Mouse (Mus musculus): ENCODE results near the gene Sirt4. TPM values are rescaled to one million over a fixed set of nuclear protein-coding genes. Genes with fewer than 3 reads are reported as not detected.

The Sirt4 gene
- polyA plus RNA-seq, 1 experiment from 2014 or later, result 7.2 TPM

DNA sequence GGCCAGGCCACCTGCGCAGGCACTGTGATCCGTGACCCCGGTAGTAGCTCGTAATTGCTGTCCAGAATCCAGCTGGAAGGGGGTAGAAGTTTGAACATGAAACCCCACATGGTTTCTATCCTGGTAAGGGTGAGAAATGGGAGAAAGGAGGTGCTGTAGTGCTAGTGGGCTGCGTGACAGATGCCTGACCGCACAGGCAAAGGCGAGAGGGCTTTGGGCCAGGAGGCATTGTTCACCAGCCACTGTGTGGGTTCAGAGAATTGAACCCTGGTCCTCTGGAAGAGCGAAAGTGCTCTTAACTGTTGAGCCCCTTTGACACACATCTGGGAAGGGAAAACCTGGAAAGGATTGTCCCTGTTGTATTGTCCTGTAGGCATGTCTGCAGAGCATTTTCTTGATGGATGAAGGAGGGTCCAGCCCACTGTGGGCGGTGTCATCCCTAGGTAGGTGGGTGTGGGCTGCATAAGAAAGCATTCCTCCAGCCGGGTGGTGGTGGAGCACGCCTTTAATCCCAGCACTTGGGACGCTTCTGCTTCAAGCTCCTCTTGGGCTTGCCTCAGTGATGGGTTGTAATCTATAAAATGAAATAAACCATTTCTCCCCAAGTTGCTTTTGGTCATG, 8.3 kb downstream of the Sirt4 start:
- WGBS (ENCODE audit: missing documents), result 77% methylated on average over 12 of the region's 12 CpGs
- H3K4me3 ChIP-seq (ENCODE audit: inconsistent target), result no peak overlapping the region
- 0 out of 2 replicates have a peak, but pooled peaks cover 6% of the 10 kb centered on the region for H3K36me3 ChIP-seq (ENCODE audit: inconsistent target)
- no peaks in the 10 kb centered on the region for H3K79me2 ChIP-seq (ENCODE audit: inconsistent target)
- no peak overlapping the region for H3K27ac ChIP-seq

GRCm38 (mm10) chr5:115475337-115476106, 9.0 kb downstream of the Sirt4 start:
- Histone ChIP-seq H3K36me3 (ENCODE audit: inconsistent target) (0 out of 2 replicates have a peak, but pooled peaks cover 6% of the 10 kb centered on the region), H3K27ac (no peak overlapping the region), H3K79me2 (ENCODE audit: inconsistent target) (no peaks in the 10 kb centered on the region), H3K4me3 (ENCODE audit: inconsistent target) (no peak overlapping the region)
- WGBS (ENCODE audit: missing documents), result 44% methylated on average over 18 of the region's 22 CpGs

DNA sequence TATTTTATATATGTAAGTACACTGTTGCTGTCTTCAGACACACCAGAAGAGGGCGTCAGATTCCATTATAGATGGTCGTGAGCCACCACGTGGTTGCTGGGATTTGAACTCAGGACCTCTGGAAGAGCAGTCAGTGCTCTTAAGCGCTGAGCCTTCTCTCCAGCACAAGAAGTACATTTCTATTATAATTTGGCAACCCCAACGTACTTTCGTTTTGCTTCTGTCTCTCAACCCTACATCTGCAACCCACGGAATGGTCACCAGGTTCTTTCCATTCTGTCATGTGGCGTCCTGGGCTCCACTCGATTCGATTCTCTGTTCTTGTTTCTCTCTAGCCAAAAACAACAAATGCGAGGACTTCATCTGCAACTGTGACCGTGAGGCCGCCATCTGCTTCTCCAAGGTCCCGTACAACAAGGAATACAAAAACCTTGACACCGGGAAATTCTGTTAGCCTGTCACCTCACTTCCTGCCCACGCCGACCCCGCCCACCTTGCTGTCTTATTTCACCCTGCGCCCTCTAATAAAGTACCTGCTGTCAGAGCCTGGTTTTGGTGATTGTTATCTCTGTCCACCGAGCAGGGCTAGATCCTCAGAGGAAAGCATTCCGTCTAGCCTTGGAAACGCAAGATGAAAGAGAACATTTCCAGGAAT, 10.2 kb downstream of the Sirt4 start:
- 62% methylated on average over 22 of the region's 22 CpGs for WGBS (ENCODE audit: missing documents)
- H3K27ac ChIP-seq, result no peak overlapping the region
- no peak overlapping the region for H3K4me3 ChIP-seq (ENCODE audit: inconsistent target)
- H3K79me2 ChIP-seq (ENCODE audit: inconsistent target), result no peaks in the 10 kb centered on the region
- 0 out of 2 replicates have a peak, but pooled peaks cover 2% of the 10 kb centered on the region for H3K36me3 ChIP-seq (ENCODE audit: inconsistent target)

DNA sequence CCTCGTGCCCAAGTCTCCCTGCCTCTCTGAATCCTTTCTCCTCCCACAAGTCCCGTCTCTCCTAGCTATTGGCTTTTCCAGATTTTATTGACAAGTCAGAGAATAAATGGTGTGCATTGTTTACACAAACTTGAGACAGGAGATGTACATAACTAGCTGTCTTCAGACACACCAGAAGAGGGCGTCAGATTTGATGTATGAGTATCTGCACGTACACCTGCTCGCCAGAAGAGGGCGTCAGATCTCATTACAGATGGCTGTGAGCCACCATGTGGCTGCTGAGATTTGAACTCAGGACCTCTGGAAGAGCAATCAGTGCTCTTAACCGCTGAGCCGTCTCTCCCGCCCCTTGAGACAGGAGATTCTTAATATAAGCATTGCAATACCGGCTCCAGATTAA, 11.3 kb downstream of the Sirt4 start:
- Histone ChIP-seq H3K27ac (no peak overlapping the region), H3K4me3 (ENCODE audit: inconsistent target) (no peak overlapping the region), H3K79me2 (ENCODE audit: inconsistent target) (no peaks in the 10 kb centered on the region), H3K36me3 (ENCODE audit: inconsistent target) (no peaks in the 10 kb centered on the region)
- 72% methylated on average over 10 of the region's 10 CpGs for WGBS (ENCODE audit: missing documents)

GRCm38 (mm10) chr5:115470766-115471531, 13.6 kb downstream of the Sirt4 start:
- no peaks in the 10 kb centered on the region for H3K36me3 ChIP-seq (ENCODE audit: inconsistent target)
- H3K27ac ChIP-seq, result no peak overlapping the region
- WGBS (ENCODE audit: missing documents), result 33% methylated on average over 20 of the region's 20 CpGs
- H3K4me3 ChIP-seq (ENCODE audit: inconsistent target), result no peak overlapping the region
- H3K79me2 ChIP-seq (ENCODE audit: inconsistent target), result no peaks in the 10 kb centered on the region

DNA sequence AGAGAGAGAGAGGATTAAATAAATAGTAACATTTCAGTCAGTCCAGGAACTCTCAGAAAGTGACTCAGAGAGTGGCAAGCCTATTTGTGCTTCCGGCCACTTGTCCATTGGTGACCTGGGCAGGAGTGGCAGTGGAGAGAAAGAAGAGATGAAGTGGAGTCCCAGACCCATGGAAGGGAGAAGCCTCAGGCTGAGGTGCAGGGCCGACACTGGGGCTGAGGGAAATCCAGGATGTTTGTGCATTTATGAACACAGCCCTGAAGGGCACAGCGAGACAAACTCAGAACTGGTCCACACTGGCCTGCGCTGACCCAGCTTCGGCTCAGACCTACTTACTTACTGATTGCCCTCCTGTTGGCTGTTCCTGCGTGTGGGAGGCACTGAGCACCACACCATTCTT, 14.7 kb downstream of the Sirt4 start:
- no peak overlapping the region for H3K4me3 ChIP-seq (ENCODE audit: inconsistent target)
- no peaks in the 10 kb centered on the region for H3K36me3 ChIP-seq (ENCODE audit: inconsistent target)
- 77% methylated on average over 6 of the region's 6 CpGs for WGBS (ENCODE audit: missing documents)
- H3K27ac ChIP-seq, result no peak overlapping the region
- H3K79me2 ChIP-seq (ENCODE audit: inconsistent target), result no peaks in the 10 kb centered on the region

- H3K79me2 ChIP-seq (ENCODE audit: inconsistent target), result no peaks in the 10 kb centered on the region
- no peak within 1 kb of the TSS for H3K4me3 ChIP-seq (ENCODE audit: inconsistent target)
- H3K36me3 ChIP-seq (ENCODE audit: inconsistent target), result no peaks in the 10 kb centered on the region
- WGBS (ENCODE audit: missing documents), result 40% methylated on average over 9 of the region's 9 CpGs
- H3K27ac ChIP-seq, result no peak within 1 kb of the TSS
Observed at GRCm38 (mm10) chr5:115465642-115466420, 18.7 kb downstream of the Sirt4 start, which contains the start of gene Pla2g1b. Gene Pla2g1b, plus strand, starts transcription at chr5:115466262.

DNA sequence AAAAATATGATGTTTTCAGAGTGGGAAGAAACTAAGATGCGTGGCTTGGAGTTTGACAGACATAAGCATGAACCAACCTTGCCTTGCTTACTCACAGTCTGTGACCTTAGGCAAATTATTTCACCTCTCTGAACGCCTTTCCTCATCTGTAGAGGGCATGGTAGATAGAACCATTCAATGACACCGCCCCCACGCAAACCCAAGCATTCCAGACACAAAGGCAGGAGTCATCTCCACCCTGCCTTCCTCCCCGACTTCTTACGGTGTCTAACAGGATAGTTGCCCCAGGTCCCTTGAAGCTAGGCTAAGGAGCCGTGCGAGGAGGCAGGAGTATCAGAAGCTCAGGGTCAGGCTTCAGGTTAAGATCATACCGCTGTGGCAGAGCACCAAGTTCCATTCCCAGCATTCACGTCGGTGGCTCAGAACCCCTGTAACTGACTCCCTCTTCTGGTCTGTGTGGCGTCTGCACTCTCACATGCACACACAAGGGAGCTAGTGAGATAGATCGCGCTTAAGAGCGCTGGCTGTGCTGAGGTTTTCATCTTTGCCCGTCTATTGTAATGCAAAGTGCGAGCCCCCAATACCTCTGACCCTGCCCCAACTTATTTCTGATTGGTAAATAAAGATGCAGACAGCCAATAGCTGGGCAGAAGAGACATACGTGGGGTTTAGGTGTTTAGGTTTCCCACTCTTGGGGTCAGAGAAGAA, 20.0 kb downstream of the Sirt4 start:
- no peaks in the 10 kb centered on the region for H3K36me3 ChIP-seq (ENCODE audit: inconsistent target)
- H3K79me2 ChIP-seq (ENCODE audit: inconsistent target), result no peaks in the 10 kb centered on the region
- no peak overlapping the region for H3K4me3 ChIP-seq (ENCODE audit: inconsistent target)
- 91% methylated on average over 18 of the region's 18 CpGs for WGBS (ENCODE audit: missing documents)
- H3K27ac ChIP-seq, result no peak overlapping the region

GRCm38 (mm10) chr5:115458918-115459317, 25.6 kb downstream of the Sirt4 start:
- WGBS (ENCODE audit: missing documents), result 81% methylated on average over 13 of the region's 13 CpGs
- Histone ChIP-seq H3K27ac (no peak overlapping the region), H3K4me3 (ENCODE audit: inconsistent target) (no peak overlapping the region), H3K36me3 (ENCODE audit: inconsistent target) (no peaks in the 10 kb centered on the region), H3K79me2 (ENCODE audit: inconsistent target) (no peaks in the 10 kb centered on the region)

DNA sequence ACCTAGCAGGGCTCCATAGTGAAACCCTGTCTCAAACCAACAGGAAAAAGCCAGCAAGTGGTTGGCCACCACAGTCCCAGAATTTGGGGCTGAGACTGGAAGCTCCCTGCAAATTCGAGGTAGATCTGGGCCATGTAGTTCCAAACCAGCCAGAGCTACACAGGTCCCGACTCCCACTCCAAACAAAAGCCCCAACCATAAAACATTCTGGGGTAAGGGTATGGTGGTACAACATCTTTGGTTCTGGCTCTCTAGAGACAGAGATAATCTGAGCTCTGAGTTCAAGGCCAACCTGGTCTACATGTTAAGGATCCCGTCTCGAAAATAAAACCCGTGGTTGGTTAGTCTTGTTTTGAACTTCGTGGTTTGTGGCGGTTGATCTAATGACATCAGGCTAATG, 28.7 kb downstream of the Sirt4 start:
- Histone ChIP-seq H3K79me2 (ENCODE audit: inconsistent target) (no peaks in the 10 kb centered on the region), H3K36me3 (ENCODE audit: inconsistent target) (no peaks in the 10 kb centered on the region), H3K27ac (no peak overlapping the region), H3K4me3 (ENCODE audit: inconsistent target) (no peak overlapping the region)
- 70% methylated on average over 7 of the region's 7 CpGs for WGBS (ENCODE audit: missing documents)

DNA sequence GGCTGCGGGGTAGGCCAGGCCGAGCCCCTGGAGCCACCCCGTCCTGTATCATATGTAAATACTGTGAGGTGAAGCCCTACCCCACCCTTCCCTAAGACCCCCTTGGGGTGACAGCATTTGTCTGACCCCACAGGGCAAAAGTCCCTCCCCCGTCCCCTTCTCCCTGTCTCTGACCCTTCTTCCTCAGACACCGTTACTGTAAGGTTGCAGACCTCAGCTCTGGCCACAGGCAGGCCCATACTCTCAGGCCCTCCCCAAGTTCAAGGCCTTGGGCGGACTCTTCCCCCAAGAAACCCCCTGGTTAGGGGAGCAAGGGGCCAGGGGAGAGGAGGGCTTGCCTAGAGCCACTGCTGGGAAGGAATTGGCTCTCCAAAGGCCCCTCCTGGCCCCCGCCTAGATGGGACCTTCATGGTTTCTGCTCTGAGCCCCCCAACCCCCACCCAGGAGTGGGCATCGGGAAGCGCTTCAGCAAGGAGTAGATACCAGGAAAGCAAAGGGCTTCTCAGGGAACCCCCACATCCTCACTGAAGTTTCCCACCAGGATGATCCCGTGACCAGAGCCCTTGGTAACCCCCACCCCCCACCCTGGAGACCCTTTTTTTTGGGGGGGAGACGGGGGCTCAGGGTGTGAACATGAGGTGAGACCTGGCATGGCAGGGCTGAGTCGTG, 30.0 kb downstream of the Sirt4 start:
- 88% methylated on average over 9 of the region's 12 CpGs for WGBS (ENCODE audit: missing documents)

DNA sequence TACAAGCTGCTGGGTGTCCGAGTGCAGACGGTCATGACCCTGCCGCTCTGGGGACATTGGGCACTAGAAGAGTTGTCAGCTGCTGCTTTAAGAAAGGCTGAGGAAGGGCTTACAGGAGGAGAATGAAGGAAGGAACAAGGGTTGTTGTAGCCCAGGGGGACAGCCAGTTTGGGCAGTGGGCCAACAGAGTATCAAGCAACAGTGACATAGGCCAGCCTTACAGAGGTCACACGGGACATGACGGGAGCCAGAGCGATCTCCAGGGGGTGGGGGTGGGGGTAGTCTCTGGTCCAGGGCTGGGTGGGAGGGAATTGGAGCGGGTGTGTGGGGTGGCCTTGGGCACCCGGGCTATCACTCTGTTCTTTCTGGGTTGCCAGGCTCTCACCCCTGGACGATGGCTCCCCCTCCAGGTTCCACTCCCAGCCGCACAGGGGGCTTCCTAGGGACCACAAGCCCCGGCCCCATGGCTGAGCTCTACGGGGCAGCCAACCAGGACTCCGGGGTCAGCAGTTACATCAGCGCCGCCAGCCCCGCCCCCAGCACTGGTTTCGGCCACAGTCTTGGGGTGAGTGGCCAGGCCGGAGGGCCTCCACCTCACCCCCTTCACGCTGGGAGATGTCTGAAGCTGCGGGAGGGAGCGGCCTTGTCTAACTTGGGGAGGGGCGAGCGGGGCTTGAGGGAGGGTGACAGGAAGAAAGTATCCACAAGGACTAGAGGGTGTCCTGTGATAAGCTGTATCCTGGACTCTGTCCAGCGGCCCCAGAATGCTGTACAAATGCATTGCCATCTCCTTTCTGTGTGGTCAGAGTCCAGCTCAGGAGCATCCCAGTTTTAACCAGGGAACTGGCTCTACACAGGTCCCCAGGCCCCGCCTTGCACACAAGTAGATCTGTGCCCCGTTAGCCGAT, 33.9 kb downstream of the Sirt4 start:
- 92% methylated on average over 27 of the region's 27 CpGs for WGBS (ENCODE audit: missing documents)
- Histone ChIP-seq H3K27ac (no peak overlapping the region), H3K4me3 (ENCODE audit: inconsistent target) (no peak overlapping the region), H3K36me3 (ENCODE audit: inconsistent target) (no peaks in the 10 kb centered on the region), H3K79me2 (ENCODE audit: inconsistent target) (no peaks in the 10 kb centered on the region)

More for the DNA sequence above, 30.0 kb downstream of the Sirt4 start:
- no peaks in the 10 kb centered on the region for H3K79me2 ChIP-seq (ENCODE audit: inconsistent target)
- H3K27ac ChIP-seq, result no peak overlapping the region
- H3K36me3 ChIP-seq (ENCODE audit: inconsistent target), result no peaks in the 10 kb centered on the region
- H3K4me3 ChIP-seq (ENCODE audit: inconsistent target), result no peak overlapping the region

Data from macrophage (primary cell).